Mouse (Mus musculus): ENCODE data around the gene Gm21913. TPM values are rescaled to one million over a fixed set of nuclear protein-coding genes. Genes with fewer than 3 reads are reported as not detected.
"Not testable (repeated sequence)": the region's sequence is repeated elsewhere in the genome, so short reads cannot be mapped to it uniquely, and the experiment has no call there.

Gm21913 gene
- not detected for total RNA-seq (2021)

DNA sequence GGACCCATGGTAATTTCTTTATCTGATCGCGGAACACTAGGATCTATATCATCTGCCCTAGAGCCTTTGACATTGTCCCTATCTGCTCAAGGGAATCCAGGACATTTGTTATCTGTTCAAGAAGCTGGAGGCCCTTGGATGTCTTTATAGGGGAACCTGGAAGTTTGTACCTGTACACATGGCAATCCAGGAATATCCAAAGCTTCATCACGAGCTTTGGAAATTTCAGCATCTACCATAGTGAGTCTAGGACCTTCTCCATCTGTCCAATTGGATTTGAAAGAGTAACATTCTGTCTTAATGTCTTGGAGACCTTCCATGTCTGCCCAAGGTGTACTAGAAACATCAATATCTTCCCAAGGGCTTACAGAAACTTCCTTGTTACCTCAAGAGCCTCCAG lies at the start of gene Gm21913:
TSS of gene Gm21913 (plus strand) at position 301 of the 400 bp plus-strand sequence.
- not testable (repeated sequence) for DNase-seq

Other genes starting within 250 kb of the Gm21913 start
- not detected for gene Gm29110, start 153.4 kb upstream of the Gm21913 start, total RNA-seq (2021)